Mouse (Mus musculus): ENCODE data around the gene Cfap299.

DNA sequence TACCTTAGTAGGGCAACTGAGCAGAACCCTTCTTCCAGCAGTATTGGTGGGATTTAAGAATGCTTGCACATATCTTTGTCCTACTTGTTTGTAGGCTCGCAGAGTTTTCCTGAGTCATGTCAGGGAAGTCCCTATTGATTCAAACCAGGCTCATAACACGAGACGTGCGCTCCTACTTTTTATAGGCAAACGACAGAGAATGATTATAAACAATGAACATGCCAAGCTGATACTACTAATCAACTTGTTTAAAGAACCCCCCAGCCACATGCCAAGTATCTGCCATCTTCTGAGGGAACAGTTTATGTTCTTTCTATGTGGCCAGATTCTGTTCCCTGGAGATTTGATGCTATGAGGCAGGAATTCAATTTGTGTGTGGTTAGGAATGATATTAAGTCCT, 251.7 kb downstream of the Cfap299 start:
- TF ChIP-seq CTCF (IDR thresholded peaks at IDR 0.05; ENCODE audit: control insufficient read depth, insufficient read depth, low read length) (no peak), POLR2A (IDR thresholded peaks at IDR 0.05; ENCODE audit: borderline replicate concordance, control insufficient read depth, low read depth, low read length) (no peak)
